Mouse (Mus musculus) liver, embryonic 13.5 days (tissue): Measurements from ENCODE around the gene Gm12248. TPM values are rescaled to one million over a fixed set of nuclear protein-coding genes. Genes with fewer than 3 reads are reported as not detected.

Experiments
- ATAC-seq: fragments of 200-750 bp; cut with Nextera tagmentation; 2 replicates; pipeline ENCODE4 v1.8.0; 2017; ENCODE audit warnings: low read depth, mild to moderate bottlenecking, moderate number of reproducible peaks, moderate library complexity
- DNase-seq: peaks from one replicate; pipeline ENCODE4 v3.0.0; 2022
- H3K27ac ChIP-seq: fragments of 300-500 bp; sonication (generic); 2 replicates; pipeline ENCODE4 v1.5.1; 2015; ENCODE audit warnings: moderate library complexity, mild to moderate bottlenecking, inconsistent platforms
- H3K27me3 ChIP-seq: fragments of 300-500 bp; sonication (generic); 2 replicates; pipeline ENCODE4 v1.6.1; 2015; ENCODE audit warnings: mild to moderate bottlenecking, inconsistent platforms
- H3K36me3 ChIP-seq: fragments of 300-500 bp; sonication (generic); 2 replicates; pipeline ENCODE4 v1.6.1; 2015; ENCODE audit warnings: mild to moderate bottlenecking, inconsistent platforms
- H3K4me1 ChIP-seq: fragments of 300-500 bp; sonication (generic); replicated peaks from 2 replicates; pipeline ENCODE4 v1.6.1; 2015; ENCODE audit warnings: inconsistent platforms
- H3K4me2 ChIP-seq: fragments of 300-500 bp; sonication (generic); 2 replicates; pipeline ENCODE4 v1.6.1; 2015; ENCODE audit warnings: inconsistent platforms, mild to moderate bottlenecking, moderate library complexity
- H3K4me3 ChIP-seq: fragments of 300-500 bp; sonication (generic); replicated peaks from 2 replicates; pipeline ENCODE4 v1.5.1; 2015; ENCODE audit warnings: mild to moderate bottlenecking, inconsistent platforms
- H3K9ac ChIP-seq: fragments of 300-500 bp; sonication (generic); 2 replicates; pipeline ENCODE4 v1.6.1; 2015; ENCODE audit warnings: mild to moderate bottlenecking, inconsistent platforms
- H3K9me3 ChIP-seq: fragments of 300-500 bp; sonication (generic); replicated peaks from 2 replicates; pipeline ENCODE4 v1.6.1; 2016; ENCODE audit warnings: inconsistent platforms
- WGBS: fragments of 180-500 bp; shearing (Covaris S2); methylation state at CpG from one replicate; pipeline ENCODE4 v1.1.7; 2015; ENCODE audit not compliant: insufficient replicate concordance; 5-methylcytosine and 5-hydroxymethylcytosine counted together
- polyA plus RNA-seq: library from polyadenylated mRNA; unstranded; fragments of >200 nt; fragmentation: Nextera tagmentation; extraction: Ambion mirVana; gene quantifications from 2 replicates; pipeline ENCODE4 v1.2.1, GENCODE M21; 2015

The Gm12248 gene
- not detected in 2 replicates for polyA plus RNA-seq

DNA sequence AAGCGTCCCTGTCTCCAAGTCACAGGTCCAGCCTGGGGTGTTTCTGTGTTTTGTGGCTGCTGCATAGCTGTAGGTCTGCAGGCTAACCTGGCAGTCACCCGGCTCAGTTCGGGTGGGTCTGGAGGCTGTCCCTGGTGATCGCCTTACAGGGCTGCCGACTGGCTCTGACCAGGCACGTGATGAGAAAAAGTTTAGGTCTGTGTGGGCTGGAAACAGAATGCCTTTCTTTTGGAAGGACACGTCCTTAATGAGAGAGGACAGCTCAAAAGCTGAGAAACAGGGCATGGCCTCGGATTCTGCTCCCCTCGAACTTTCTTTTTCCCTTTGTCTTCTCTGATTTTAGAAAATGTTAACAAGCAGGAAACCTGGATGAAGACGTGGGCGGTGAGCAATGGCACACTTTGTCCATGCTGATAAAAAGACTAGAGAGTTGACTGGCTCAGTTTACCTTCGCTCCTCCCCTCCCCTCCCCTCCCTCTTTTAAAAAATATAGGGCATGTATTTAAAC, at the start of gene Gm12248:
TSS of gene Gm12248 (minus strand) at position 114 of the 508 bp plus-strand sequence.
- Histone ChIP-seq H3K27ac (no peak within 1 kb of the TSS), H3K4me3 (peak within 1 kb of the TSS; percentile 20; the same call in 1 of the 2 replicates), H3K27me3 (peaks cover 40% of the 10 kb centered on the region), H3K36me3 (no peaks in the 10 kb centered on the region), H3K4me2 (peak within 1 kb of the TSS; percentile 43), H3K9ac (0 out of 2 replicates have a peak within 1 kb of the TSS, but pooled peaks have one; percentile 7), H3K9me3 (no peaks in the 10 kb centered on the region), H3K4me1 (peaks cover 18% of the 10 kb centered on the region)
- DNase-seq: no peak
- peak; percentile 47; the same call in 1 of the 2 replicates for ATAC-seq
- whole genome bisulfite sequencing: 18% methylated on average over 12 of the region's 12 CpGs

- DNase-seq: no peak
- Histone ChIP-seq H3K9me3 (no peaks in the 10 kb centered on the region), H3K27me3 (no peaks in the 10 kb centered on the region), H3K9ac (no peak overlapping the region), H3K27ac (no peak overlapping the region), H3K4me3 (no peak overlapping the region), H3K36me3 (peaks cover 93% of the 10 kb centered on the region), H3K4me1 (no peaks in the 10 kb centered on the region), H3K4me2 (no peak overlapping the region)
- WGBS: 81% methylated on average over 3 of the region's 3 CpGs
- ATAC-seq: no peak
These were observed 46.5 kb upstream of the Gm12248 start for GRCm38 (mm10) chr11:58139466-58139865.

DNA sequence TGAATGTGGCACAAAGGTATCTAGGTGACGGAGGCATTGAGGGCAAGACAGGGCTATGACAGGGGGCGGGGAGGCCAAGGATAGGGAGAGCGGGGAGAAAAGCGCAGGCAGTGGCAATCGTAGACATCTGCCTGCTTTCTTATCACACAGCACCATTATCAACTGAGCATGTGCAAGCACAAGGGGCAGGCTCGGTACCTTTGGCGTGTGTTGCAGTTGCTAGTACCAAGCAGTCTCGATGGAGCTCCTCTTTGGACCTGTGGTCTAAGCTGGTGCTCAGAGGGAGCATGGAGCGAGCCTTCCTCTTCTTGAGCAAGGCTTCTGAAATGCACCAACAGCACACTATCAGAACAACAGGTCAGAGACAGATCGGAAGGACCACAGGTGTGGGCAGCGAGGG, 45.9 kb upstream of the Gm12248 start:
- no peak for DNase-seq
- 65% methylated on average over 11 of the region's 11 CpGs for WGBS

GRCm38 (mm10) chr11:58136677-58137076, 43.7 kb upstream of the Gm12248 start:
- peaks cover 95% of the 10 kb centered on the region for H3K36me3 ChIP-seq
- ATAC-seq (no peak), DNase-seq (no peak)
- H3K9me3 ChIP-seq: no peaks in the 10 kb centered on the region
- H3K4me2 ChIP-seq: no peak overlapping the region
- no peak overlapping the region for H3K27ac ChIP-seq
- no peak overlapping the region for H3K4me3 ChIP-seq
- 80% methylated on average over 6 of the region's 6 CpGs for WGBS
- H3K9ac ChIP-seq: no peak overlapping the region
- no peaks in the 10 kb centered on the region for H3K4me1 ChIP-seq
- H3K27me3 ChIP-seq: no peaks in the 10 kb centered on the region

More for the DNA sequence above, 45.9 kb upstream of the Gm12248 start:
- Histone ChIP-seq H3K4me3 (no peak overlapping the region), H3K4me2 (no peak overlapping the region), H3K9me3 (no peaks in the 10 kb centered on the region), H3K27ac (no peak overlapping the region; the same call in 1 of the 2 replicates), H3K4me1 (no peaks in the 10 kb centered on the region), H3K36me3 (peaks cover 93% of the 10 kb centered on the region), H3K9ac (no peak overlapping the region), H3K27me3 (no peaks in the 10 kb centered on the region)
- no peak for ATAC-seq

- Histone ChIP-seq H3K4me2 (no peak overlapping the region), H3K36me3 (peaks cover 95% of the 10 kb centered on the region), H3K27ac (no peak overlapping the region), H3K27me3 (no peaks in the 10 kb centered on the region), H3K4me1 (no peaks in the 10 kb centered on the region), H3K9ac (no peak overlapping the region), H3K4me3 (no peak overlapping the region), H3K9me3 (no peaks in the 10 kb centered on the region)
- ATAC-seq (no peak), DNase-seq (no peak)
These were observed 42.4 kb upstream of the Gm12248 start for GRCm38 (mm10) chr11:58135296-58135695.

DNA sequence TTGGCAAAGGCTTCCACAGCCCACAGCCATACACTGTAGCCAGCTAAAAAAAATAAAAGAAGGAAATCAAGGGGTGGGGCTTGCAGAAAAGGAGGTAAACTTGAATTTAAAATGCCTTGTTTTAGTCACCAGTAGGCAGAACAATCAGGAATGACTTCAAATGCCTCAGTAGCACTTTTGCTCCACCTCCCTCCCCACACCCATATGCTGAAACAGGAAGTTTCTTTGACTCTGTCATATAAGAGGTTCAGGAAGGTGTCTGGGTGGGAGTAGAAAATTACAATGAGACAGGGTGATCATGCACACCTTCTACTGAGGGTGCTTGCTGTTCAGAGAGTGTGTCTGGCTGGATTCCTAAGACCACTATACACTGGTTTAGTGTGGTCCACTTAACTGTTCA, 41.9 kb upstream of the Gm12248 start:
- ATAC-seq (no peak), DNase-seq (no peak)
- Histone ChIP-seq H3K36me3 (peaks cover 96% of the 10 kb centered on the region), H3K4me1 (no peaks in the 10 kb centered on the region), H3K4me2 (no peak overlapping the region), H3K9me3 (no peaks in the 10 kb centered on the region), H3K4me3 (no peak overlapping the region), H3K27ac (no peak overlapping the region), H3K9ac (no peak overlapping the region), H3K27me3 (no peaks in the 10 kb centered on the region)

DNA sequence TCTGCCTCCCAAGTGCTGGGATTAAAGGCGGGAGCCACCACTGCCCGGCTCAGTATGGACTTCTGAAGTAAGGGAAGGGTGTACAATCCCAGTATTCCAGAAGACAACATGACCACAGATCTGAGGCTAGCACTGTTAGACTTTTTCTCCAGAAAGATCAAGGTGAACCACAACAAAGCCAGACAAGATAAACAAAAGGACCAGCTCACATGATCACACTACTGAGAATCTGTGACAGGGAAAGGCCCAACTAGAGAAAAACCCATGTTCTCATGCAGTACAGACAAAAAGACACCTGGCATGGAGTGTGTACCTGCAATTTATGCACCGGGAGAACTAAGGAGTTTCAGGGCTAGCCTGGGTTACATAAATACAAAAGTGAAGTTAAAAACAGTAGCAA, 39.1 kb upstream of the Gm12248 start:
- Histone ChIP-seq H3K27ac (no peak overlapping the region), H3K9ac (no peak overlapping the region), H3K4me2 (no peak overlapping the region), H3K4me3 (no peak overlapping the region), H3K27me3 (no peaks in the 10 kb centered on the region), H3K4me1 (peaks cover 19% of the 10 kb centered on the region), H3K9me3 (no peaks in the 10 kb centered on the region), H3K36me3 (peaks cover 93% of the 10 kb centered on the region)
- WGBS: 84% methylated on average over 3 of the region's 3 CpGs
- DNase-seq (no peak), ATAC-seq (no peak)

GRCm38 (mm10) chr11:58129302-58129843, 36.4 kb upstream of the Gm12248 start:
- Histone ChIP-seq H3K36me3 (peaks cover 93% of the 10 kb centered on the region), H3K9ac (0 out of 2 replicates have a peak overlapping the region, but pooled peaks have one; percentile 14), H3K9me3 (no peaks in the 10 kb centered on the region), H3K27ac (no peak overlapping the region), H3K4me3 (no peak overlapping the region), H3K4me1 (peaks cover 25% of the 10 kb centered on the region), H3K27me3 (no peaks in the 10 kb centered on the region), H3K4me2 (no peak overlapping the region)
- WGBS: 81% methylated on average over 6 of the region's 6 CpGs
- ATAC-seq: no peak
- DNase-seq: no peak

GRCm38 (mm10) chr11:58127544-58127943, 34.6 kb upstream of the Gm12248 start:
- H3K27me3 ChIP-seq: no peaks in the 10 kb centered on the region
- 10% methylated on average over 2 of the region's 2 CpGs for WGBS
- H3K9me3 ChIP-seq: no peaks in the 10 kb centered on the region
- no peak overlapping the region for H3K4me3 ChIP-seq
- peak overlapping the region; percentile 22; the same call in 1 of the 2 replicates for H3K9ac ChIP-seq
- H3K4me1 ChIP-seq: peaks cover 25% of the 10 kb centered on the region
- ATAC-seq (peak; percentile 91), DNase-seq (peak; percentile 64)
- 0 out of 2 replicates have a peak overlapping the region, but pooled peaks have one; percentile 25 for H3K4me2 ChIP-seq
- H3K27ac ChIP-seq: peak overlapping the region; percentile 80
- H3K36me3 ChIP-seq: peaks cover 94% of the 10 kb centered on the region

GRCm38 (mm10) chr11:58126397-58127160, 33.6 kb upstream of the Gm12248 start:
- Histone ChIP-seq H3K9ac (no peak overlapping the region), H3K4me1 (peaks cover 25% of the 10 kb centered on the region), H3K4me3 (no peak overlapping the region), H3K36me3 (peaks cover 93% of the 10 kb centered on the region), H3K27ac (peak overlapping the region; percentile 44; the same call in 1 of the 2 replicates), H3K9me3 (no peaks in the 10 kb centered on the region), H3K4me2 (no peak overlapping the region), H3K27me3 (no peaks in the 10 kb centered on the region)
- 75% methylated on average over 7 of the region's 7 CpGs for WGBS
- no peak for ATAC-seq
- DNase-seq: no peak

- ATAC-seq (no peak), DNase-seq (no peak)
- peaks cover 93% of the 10 kb centered on the region for H3K36me3 ChIP-seq
These were observed 32.1 kb upstream of the Gm12248 start for GRCm38 (mm10) chr11:58125021-58125420.

More at GRCm38 (mm10) chr11:58125021-58125420, 32.1 kb upstream of the Gm12248 start:
- no peak overlapping the region for H3K27ac ChIP-seq
- no peak overlapping the region for H3K9ac ChIP-seq
- no peaks in the 10 kb centered on the region for H3K27me3 ChIP-seq
- no peak overlapping the region for H3K4me2 ChIP-seq
- H3K4me1 ChIP-seq: peaks cover 25% of the 10 kb centered on the region
- no peak overlapping the region for H3K4me3 ChIP-seq
- no peaks in the 10 kb centered on the region for H3K9me3 ChIP-seq
- 85% methylated on average over 11 of the region's 11 CpGs for WGBS
